Mouse (Mus musculus): ENCODE results near the gene Rfc2. TPM values are rescaled to one million over a fixed set of nuclear protein-coding genes. Genes with fewer than 3 reads are reported as not detected.
"Not testable (repeated sequence)": the region's sequence is repeated elsewhere in the genome, so short reads cannot be mapped to it uniquely, and the experiment has no call there.

Gene Rfc2
- total RNA-seq, 2 experiments from 2014 or later = 48.1 to 55.6 TPM

GRCm38 (mm10) chr5:134646461-134646860 lies 65.3 kb downstream of the Rfc2 start:
- peak; percentile 31 for TF ChIP-seq CTCF (conservative IDR thresholded peaks at IDR 0.05)
- Histone ChIP-seq H3K27ac (no peak overlapping the region), H3K4me3 (no peak overlapping the region)
- no peak for DNase-seq (ENCODE audit: low spot score in 2 of 2)

GRCm38 (mm10) chr5:134647394-134647793 lies 66.2 kb downstream of the Rfc2 start:
- DNase-seq (ENCODE audit: low spot score in 2 of 2) = no peak
- TF ChIP-seq CTCF (conservative IDR thresholded peaks at IDR 0.05) = no peak
- Histone ChIP-seq H3K27ac (no peak overlapping the region), H3K4me3 (no peak overlapping the region)

- not testable (repeated sequence) for H3K4me3 ChIP-seq; H3K27ac ChIP-seq; DNase-seq (ENCODE audit: low spot score in 2 of 2)
These were observed 67.8 kb downstream of the Rfc2 start for GRCm38 (mm10) chr5:134648976-134649375.

DNA sequence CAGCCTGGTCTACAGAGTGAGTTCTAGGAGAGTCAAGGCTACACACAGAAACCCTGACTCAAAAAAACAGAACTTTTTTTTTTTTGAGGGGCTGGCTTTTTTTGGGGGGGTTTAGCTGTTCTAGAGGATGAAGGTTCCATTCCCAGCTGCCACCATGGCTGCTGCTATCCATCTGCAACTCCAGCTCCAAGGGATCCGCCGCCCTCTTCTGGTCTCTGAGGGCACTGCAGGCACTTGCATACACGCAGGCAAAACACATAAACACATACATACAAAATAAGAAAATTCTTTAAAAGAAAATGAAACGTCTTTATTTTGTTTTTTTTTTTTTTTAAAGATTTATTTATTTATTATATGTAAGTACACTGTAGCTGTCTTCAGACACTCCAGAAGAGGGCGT lies 69.8 kb downstream of the Rfc2 start:
- peak; percentile 74 for TF ChIP-seq CTCF (conservative IDR thresholded peaks at IDR 0.05)
- H3K4me3 ChIP-seq = no peak overlapping the region
- peak in 1 of 2 experiments; percentile 49 for DNase-seq (ENCODE audit: low spot score in 2 of 2)
- no peak overlapping the region for H3K27ac ChIP-seq

Small RNA genes lying within 50 kb of the gene (microRNA-seq; reads per million reads assigned to microRNA genes)
- 0 reads per million in 2 experiments for gene Mir7228

Other genes with a start within 250 kb of the Rfc2 start
- 10 to 100 TPM; 22.8 to 25.4 TPM for gene Gtf2ird1, start 124.7 kb upstream of the Rfc2 start, total RNA-seq (2021)
- gene Clip2, start 28.9 kb upstream of the Rfc2 start, total RNA-seq (2021) = 10 to 100 TPM; 90.0 to 99.3 TPM
- 1 to 10 TPM; 5.4 to 6.8 TPM for gene Syna, start 21.2 kb upstream of the Rfc2 start, total RNA-seq (2021)
- 1 to 10 TPM; 2.2 to 3.0 TPM for gene Lat2, start 33.7 kb downstream of the Rfc2 start, total RNA-seq (2021)
- gene Eif4h, start 58.1 kb downstream of the Rfc2 start, total RNA-seq (2021) = 100 to 1,000 TPM; 298 to 323 TPM
- 10 to 100 TPM; 39.9 to 40.5 TPM for gene Limk1, start 107.2 kb downstream of the Rfc2 start, total RNA-seq (2021)
- gene Eln, start 166.0 kb downstream of the Rfc2 start, total RNA-seq (2021) = 10 to 100 TPM in 1 of 2 experiments, 1 to 10 TPM in 1; 9.0 to 12.0 TPM